Mouse (Mus musculus): Measurements from ENCODE around the gene Gkap1. TPM values are rescaled to one million over a fixed set of nuclear protein-coding genes. Genes with fewer than 3 reads are reported as not detected.

Gkap1 gene
- polyA plus RNA-seq, 1 experiment = 1.5 TPM

DNA sequence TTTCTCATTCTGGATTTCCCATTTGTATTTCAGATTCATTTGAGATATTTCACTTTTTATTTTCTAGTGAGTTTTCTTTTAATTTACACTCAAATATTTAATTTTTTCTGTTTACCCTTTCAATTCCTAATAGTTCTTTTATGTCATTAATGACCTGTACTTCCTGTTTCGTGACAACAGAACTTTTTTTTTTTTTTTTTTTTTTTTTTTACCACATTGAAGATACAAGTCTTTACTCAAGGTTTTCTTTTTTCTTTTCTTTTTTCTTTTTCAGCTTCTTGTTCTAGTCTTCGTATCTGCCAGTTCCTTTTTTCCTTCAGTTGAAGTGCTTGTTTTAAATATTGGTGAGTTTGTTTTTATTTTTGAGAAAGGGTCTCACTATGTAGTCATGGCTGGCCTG is 29.7 kb upstream of the Gkap1 start:
- 62% methylated on average over 2 of the region's 2 CpGs for WGBS
- Histone ChIP-seq H3K36me3 (ENCODE audit: control insufficient read depth, insufficient read depth, low read length) (no peaks in the 10 kb centered on the region), H3K27ac (ENCODE audit: insufficient read depth, low read length) (no peak overlapping the region), H3K4me1 (ENCODE audit: control insufficient read depth, insufficient read depth, insufficient read length) (no peaks in the 10 kb centered on the region), H3K27me3 (ENCODE audit: control insufficient read depth, insufficient read depth, low read length) (no peaks in the 10 kb centered on the region), H3K4me3 (ENCODE audit: extremely low read depth, insufficient read depth, insufficient read length) (no peak overlapping the region)
- DNase-seq (ENCODE audit: low read depth in 1 of 2, low spot score in 2 of 2) = no peak
- TF ChIP-seq POLR2A (IDR thresholded peaks at IDR 0.05; ENCODE audit: low read depth, low read length) (no peak), CTCF (IDR thresholded peaks at IDR 0.05; ENCODE audit: extremely low read depth, insufficient read depth, insufficient read length, insufficient replicate concordance) (no peak)

- no peak for DNase-seq (ENCODE audit: low read depth in 1 of 2, low spot score in 2 of 2)
- Histone ChIP-seq H3K36me3 (ENCODE audit: control insufficient read depth, insufficient read depth, low read length) (no peaks in the 10 kb centered on the region), H3K27ac (ENCODE audit: insufficient read depth, low read length) (no peak overlapping the region), H3K4me1 (ENCODE audit: control insufficient read depth, insufficient read depth, insufficient read length) (no peaks in the 10 kb centered on the region), H3K4me3 (ENCODE audit: extremely low read depth, insufficient read depth, insufficient read length) (no peak overlapping the region), H3K27me3 (ENCODE audit: control insufficient read depth, insufficient read depth, low read length) (no peaks in the 10 kb centered on the region)
- 86% methylated on average over 9 of the region's 9 CpGs for WGBS
- TF ChIP-seq POLR2A (IDR thresholded peaks at IDR 0.05; ENCODE audit: low read depth, low read length) = no peak
- TF ChIP-seq CTCF (IDR thresholded peaks at IDR 0.05; ENCODE audit: extremely low read depth, insufficient read depth, insufficient read length, insufficient replicate concordance) = no peak
Measured at GRCm38 (mm10) chr13:58302421-58303145, 27.1 kb upstream of the Gkap1 start.

DNA sequence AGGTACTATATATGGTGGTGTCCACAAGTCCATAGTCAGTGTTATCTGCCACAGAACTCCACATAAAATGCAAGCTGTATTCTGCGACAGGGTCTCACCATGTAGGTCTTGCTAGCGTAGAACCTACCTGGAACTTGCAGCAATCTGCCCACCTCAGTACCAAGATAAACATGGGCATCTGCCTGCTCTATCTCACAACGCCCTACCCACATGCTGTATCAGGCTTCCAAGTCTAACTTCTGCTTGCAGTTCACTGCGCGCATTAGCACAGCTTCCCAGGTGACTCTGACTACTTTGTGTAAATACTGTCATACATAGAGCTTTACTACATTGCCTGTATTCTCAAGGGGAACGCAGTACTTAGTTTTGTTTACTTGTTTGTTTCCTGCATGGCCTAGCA is 26.5 kb upstream of the Gkap1 start:
- Histone ChIP-seq H3K4me1 (ENCODE audit: control insufficient read depth, insufficient read depth, insufficient read length) (no peaks in the 10 kb centered on the region), H3K27ac (ENCODE audit: insufficient read depth, low read length) (no peak overlapping the region), H3K4me3 (ENCODE audit: extremely low read depth, insufficient read depth, insufficient read length) (no peak overlapping the region), H3K36me3 (ENCODE audit: control insufficient read depth, insufficient read depth, low read length) (no peaks in the 10 kb centered on the region), H3K27me3 (ENCODE audit: control insufficient read depth, insufficient read depth, low read length) (no peaks in the 10 kb centered on the region)
- no peak for TF ChIP-seq CTCF (IDR thresholded peaks at IDR 0.05; ENCODE audit: extremely low read depth, insufficient read depth, insufficient read length, insufficient replicate concordance)
- no peak for TF ChIP-seq POLR2A (IDR thresholded peaks at IDR 0.05; ENCODE audit: low read depth, low read length)
- DNase-seq (ENCODE audit: low read depth in 1 of 2, low spot score in 2 of 2) = no peak
- 92% methylated on average over 6 of the region's 6 CpGs for WGBS

- Histone ChIP-seq H3K27ac (ENCODE audit: insufficient read depth, low read length) (no peak overlapping the region), H3K27me3 (ENCODE audit: control insufficient read depth, insufficient read depth, low read length) (no peaks in the 10 kb centered on the region), H3K4me3 (ENCODE audit: extremely low read depth, insufficient read depth, insufficient read length) (no peak overlapping the region), H3K36me3 (ENCODE audit: control insufficient read depth, insufficient read depth, low read length) (no peaks in the 10 kb centered on the region), H3K4me1 (ENCODE audit: control insufficient read depth, insufficient read depth, insufficient read length) (no peaks in the 10 kb centered on the region)
- DNase-seq (ENCODE audit: low read depth in 1 of 2, low spot score in 2 of 2) = no peak
- no peak for TF ChIP-seq CTCF (IDR thresholded peaks at IDR 0.05; ENCODE audit: extremely low read depth, insufficient read depth, insufficient read length, insufficient replicate concordance)
- no peak for TF ChIP-seq POLR2A (IDR thresholded peaks at IDR 0.05; ENCODE audit: low read depth, low read length)
- 80% methylated on average over 3 of the region's 3 CpGs for WGBS
Measured at GRCm38 (mm10) chr13:58298756-58299155, 23.3 kb upstream of the Gkap1 start.

- no peak overlapping the region for H3K27ac ChIP-seq (ENCODE audit: insufficient read depth, low read length)
- H3K4me1 ChIP-seq (ENCODE audit: control insufficient read depth, insufficient read depth, insufficient read length) = no peaks in the 10 kb centered on the region
- WGBS = 82% methylated on average over 3 of the region's 3 CpGs
- H3K4me3 ChIP-seq (ENCODE audit: extremely low read depth, insufficient read depth, insufficient read length) = no peak overlapping the region
- H3K27me3 ChIP-seq (ENCODE audit: control insufficient read depth, insufficient read depth, low read length) = no peaks in the 10 kb centered on the region
- DNase-seq (ENCODE audit: low read depth in 1 of 2, low spot score in 2 of 2) = no peak
- no peaks in the 10 kb centered on the region for H3K36me3 ChIP-seq (ENCODE audit: control insufficient read depth, insufficient read depth, low read length)
- TF ChIP-seq POLR2A (IDR thresholded peaks at IDR 0.05; ENCODE audit: low read depth, low read length) (no peak), CTCF (IDR thresholded peaks at IDR 0.05; ENCODE audit: extremely low read depth, insufficient read depth, insufficient read length, insufficient replicate concordance) (no peak)
Measured at GRCm38 (mm10) chr13:58295582-58295981, 20.1 kb upstream of the Gkap1 start.

DNA sequence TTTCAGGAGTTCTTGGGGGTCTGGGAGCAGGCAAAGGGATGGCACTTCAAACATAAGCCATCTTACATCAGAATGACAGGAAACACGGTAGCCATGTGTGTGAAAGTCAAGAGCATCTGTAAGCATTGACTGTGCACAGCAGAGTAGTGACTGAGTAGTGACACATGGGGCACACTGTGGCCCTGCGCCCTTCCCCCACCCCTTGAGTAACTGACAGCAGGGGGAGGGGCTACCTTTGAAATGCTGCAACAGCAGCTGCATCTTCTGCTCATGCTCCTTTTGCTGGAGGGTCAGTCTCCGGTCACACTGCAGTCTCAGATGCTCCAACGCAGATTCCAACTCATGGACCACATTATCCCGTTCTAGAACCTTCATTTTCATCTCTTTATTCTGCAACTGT is 17.3 kb upstream of the Gkap1 start:
- no peaks in the 10 kb centered on the region for H3K4me1 ChIP-seq (ENCODE audit: control insufficient read depth, insufficient read depth, insufficient read length)
- H3K27me3 ChIP-seq (ENCODE audit: control insufficient read depth, insufficient read depth, low read length) = no peaks in the 10 kb centered on the region
- WGBS = 73% methylated on average over 5 of the region's 5 CpGs
- H3K27ac ChIP-seq (ENCODE audit: insufficient read depth, low read length) = no peak overlapping the region
- TF ChIP-seq CTCF (IDR thresholded peaks at IDR 0.05; ENCODE audit: extremely low read depth, insufficient read depth, insufficient read length, insufficient replicate concordance) = no peak
- TF ChIP-seq POLR2A (IDR thresholded peaks at IDR 0.05; ENCODE audit: low read depth, low read length) = no peak
- H3K4me3 ChIP-seq (ENCODE audit: extremely low read depth, insufficient read depth, insufficient read length) = no peak overlapping the region
- no peaks in the 10 kb centered on the region for H3K36me3 ChIP-seq (ENCODE audit: control insufficient read depth, insufficient read depth, low read length)
- DNase-seq (ENCODE audit: low read depth in 1 of 2, low spot score in 2 of 2) = no peak

DNA sequence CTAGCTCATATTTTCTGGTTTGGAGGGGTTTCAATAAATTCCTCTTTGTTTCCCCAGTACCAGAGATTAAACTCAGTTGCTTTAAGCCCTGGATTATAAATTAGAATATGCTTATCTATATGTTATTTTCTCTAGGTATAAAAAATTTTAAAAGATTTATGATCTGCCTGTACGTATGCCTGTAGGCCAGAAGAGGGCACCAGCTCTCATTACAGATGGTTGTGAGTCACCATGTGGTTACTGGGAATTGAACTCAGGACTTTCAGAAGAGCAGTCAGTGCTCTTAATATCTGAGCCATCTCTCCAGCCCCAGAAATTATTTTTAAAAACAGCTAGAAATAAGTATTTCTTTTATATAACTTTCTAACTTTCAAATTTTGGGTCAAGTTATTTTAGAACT is 13.8 kb upstream of the Gkap1 start:
- H3K4me1 ChIP-seq (ENCODE audit: control insufficient read depth, insufficient read depth, insufficient read length) = no peaks in the 10 kb centered on the region
- H3K27me3 ChIP-seq (ENCODE audit: control insufficient read depth, insufficient read depth, low read length) = no peaks in the 10 kb centered on the region
- DNase-seq (ENCODE audit: low read depth in 1 of 2, low spot score in 2 of 2) = no peak
- H3K4me3 ChIP-seq (ENCODE audit: extremely low read depth, insufficient read depth, insufficient read length) = no peak overlapping the region
- H3K27ac ChIP-seq (ENCODE audit: insufficient read depth, low read length) = no peak overlapping the region
- H3K36me3 ChIP-seq (ENCODE audit: control insufficient read depth, insufficient read depth, low read length) = no peaks in the 10 kb centered on the region
- TF ChIP-seq CTCF (IDR thresholded peaks at IDR 0.05; ENCODE audit: extremely low read depth, insufficient read depth, insufficient read length, insufficient replicate concordance) (no peak), POLR2A (IDR thresholded peaks at IDR 0.05; ENCODE audit: low read depth, low read length) (no peak)
- WGBS = 79% methylated on average over 1 of the region's 1 CpGs

Data from spleen, adult 2 months (tissue).